Mouse (Mus musculus) testis, adult 2 months (tissue): ENCODE measurements around the gene Upb1.

ENCODE experiments used
- CTCF ChIP-seq: fragments of 200-500 bp; IDR thresholded peaks from 2 replicates; pipeline ENCODE4 v1.5.1; 2012; ENCODE audit warnings: low read depth, mild to moderate bottlenecking, inconsistent platforms, low read length, moderate library complexity; ENCODE audit not compliant: control insufficient read depth, insufficient read depth, insufficient replicate concordance
- POLR2A ChIP-seq: fragments of 200-500 bp; IDR thresholded peaks from 2 replicates; pipeline ENCODE4 v1.6.1; 2012; ENCODE audit warnings: low read depth, mild to moderate bottlenecking, inconsistent platforms, low read length, moderate library complexity; ENCODE audit not compliant: control insufficient read depth

DNA sequence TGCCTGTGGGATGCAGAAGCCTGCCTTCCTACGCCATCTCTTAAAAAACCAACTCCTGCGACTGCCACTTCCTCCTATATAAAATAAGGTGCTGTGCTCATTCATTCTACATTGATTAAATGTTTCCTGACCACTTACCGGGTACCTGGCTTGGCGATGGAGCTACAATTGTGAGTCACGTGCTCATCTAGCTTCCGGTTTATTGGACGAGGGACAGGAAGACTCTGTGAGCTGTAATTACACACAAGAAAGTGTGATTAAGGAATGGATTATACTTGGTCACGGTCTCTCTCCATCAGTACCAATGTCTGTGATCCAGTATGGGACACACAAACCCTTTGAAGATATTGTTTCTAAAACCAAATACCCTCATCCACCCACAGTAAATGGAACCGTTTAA lies 36.1 kb upstream of the Upb1 start:
- no peak for TF ChIP-seq POLR2A
- TF ChIP-seq CTCF = no peak
